Mouse (Mus musculus) layer of hippocampus, adult 11-12 months (tissue): ENCODE measurements at regions not wholly inside any gene's neighbourhood (a gene's known extent, or its start where the extent isn't known, plus 50 kb on each side); places are given as distances from the start of the nearest gene placed in this dataset.
A peak's percentile ranks its signal among the peaks of the same experiment; 100 is the strongest.

Source experiments
- DNase-seq: peaks from one replicate; pipeline ENCODE4 v3.0.0; 2022; ENCODE audit warnings: low spot score

- DNase-seq, result no peak
Observed at GRCm38 (mm10) chr5:40780363-40780762, 927.6 kb downstream of the Rab28 start.

GRCm38 (mm10) chr5:40779902-40780301 is 928.1 kb downstream of the Rab28 start:
- no peak for DNase-seq

DNA sequence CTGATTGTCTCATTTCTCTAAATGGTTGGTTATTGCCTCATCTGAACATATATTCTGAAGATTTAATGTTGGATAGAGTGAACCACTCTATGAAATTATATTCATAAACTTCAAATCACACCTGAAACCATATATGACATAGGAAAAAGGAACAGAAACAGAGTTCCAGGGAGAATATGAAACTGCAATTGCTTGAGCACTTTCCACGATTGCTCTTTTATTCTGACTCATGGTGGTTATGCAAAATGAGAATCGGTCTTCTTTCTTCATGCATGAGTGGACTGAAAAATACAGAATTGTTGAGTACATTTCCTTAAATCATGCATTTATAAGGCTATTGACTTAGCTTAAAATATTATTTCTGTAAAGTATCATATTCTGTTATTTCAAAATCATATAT is 932.1 kb downstream of the Rab28 start:
- DNase-seq, result no peak

DNA sequence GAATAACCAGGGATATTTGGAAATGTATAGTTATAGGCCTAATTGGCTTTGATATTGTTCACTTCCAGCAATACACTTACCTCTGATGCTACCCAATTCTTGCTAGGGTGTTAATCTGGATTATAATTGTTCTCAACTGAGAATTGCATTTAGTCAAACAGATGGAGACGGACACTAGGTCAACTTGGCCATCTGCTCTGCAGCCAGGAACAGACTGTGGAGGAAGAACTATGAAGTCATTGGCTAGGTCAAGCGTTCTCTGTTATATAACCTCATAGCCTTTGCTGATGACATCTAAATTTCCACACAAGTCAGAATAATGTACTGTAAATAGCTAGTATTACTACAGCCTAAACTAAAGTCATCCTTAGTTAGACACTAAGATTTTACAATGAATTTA is 947.7 kb downstream of the Rab28 start:
- no peak for DNase-seq

DNA sequence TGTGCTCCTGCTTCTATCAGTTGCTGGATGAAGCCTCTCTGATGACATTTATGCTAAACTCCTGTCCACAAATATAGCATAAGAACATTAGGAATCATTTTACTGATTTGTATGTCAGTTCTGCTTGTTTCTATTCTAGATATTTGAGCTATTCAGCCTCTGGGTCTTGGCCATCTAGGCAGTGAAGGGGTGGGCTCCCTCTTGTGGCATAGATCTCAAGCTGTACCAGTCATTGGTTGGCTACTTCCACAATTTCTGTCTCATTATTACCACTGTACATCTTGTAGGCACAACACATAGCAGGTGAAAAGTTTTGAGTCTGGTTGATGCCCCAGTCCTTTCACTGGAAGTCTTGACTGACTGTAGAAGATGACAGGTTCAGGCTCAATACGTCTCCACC is 957.9 kb downstream of the Rab28 start:
- DNase-seq, result no peak

- no peak for DNase-seq
Observed at GRCm38 (mm10) chr5:40735660-40736059, 972.3 kb downstream of the Rab28 start.

DNA sequence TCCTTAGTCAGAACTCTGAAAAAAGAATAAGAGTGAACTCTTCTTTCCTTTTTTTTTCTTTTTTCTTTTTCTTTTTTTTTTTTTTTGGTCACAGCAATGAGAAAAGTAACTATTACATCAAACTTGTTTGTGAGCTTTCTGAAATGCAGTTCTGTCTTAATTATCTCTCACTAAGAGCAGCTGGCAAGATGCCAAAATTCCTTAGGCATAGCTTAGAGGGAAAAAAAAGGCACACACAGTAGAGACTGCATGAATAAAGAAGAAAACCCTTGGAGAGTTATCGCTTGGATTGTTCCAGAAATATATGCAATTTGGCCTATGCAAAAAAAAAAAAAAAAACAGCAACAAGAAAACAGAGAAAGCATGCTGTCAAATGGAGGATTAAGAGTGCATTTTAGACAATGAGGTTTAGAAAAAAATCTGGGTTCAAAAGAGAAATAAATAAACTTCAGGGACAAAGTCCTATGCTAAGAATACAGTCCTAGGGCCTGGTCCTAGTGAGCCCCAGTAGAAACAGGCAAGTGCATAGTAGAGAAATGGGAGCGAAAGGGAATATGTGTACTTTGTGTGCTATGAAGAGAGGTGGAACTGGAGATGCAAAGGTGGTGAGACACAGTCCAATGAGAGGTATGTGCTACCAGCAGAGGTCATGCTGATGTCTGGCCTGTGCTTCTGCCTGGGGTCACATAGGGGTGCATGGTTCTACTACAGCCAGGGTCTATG is 974.0 kb downstream of the Rab28 start:
- no peak for DNase-seq

- DNase-seq, result no peak
Observed at GRCm38 (mm10) chr5:40714497-40715128, 959.3 kb upstream of the Hs3st1 start.

DNA sequence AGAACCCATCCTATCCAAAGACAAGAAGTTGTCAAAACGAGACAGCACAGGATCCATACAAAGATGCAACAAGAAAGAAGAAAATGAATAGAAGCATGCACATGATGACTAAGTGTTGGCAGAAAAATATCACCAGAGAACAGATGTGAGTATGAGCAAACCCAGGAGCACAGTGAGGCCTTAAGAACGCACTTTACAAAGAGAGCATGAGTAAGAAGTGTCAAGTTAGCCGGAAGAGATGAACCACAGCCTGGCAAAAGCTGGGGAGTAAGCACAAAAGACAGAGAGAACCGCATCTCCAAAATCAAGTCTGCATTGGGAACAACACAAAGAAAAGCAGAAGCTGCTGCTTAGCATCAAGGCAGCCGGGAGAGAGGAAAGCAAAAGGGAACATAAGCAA is 946.4 kb upstream of the Hs3st1 start:
- peak; percentile 5 for DNase-seq

DNA sequence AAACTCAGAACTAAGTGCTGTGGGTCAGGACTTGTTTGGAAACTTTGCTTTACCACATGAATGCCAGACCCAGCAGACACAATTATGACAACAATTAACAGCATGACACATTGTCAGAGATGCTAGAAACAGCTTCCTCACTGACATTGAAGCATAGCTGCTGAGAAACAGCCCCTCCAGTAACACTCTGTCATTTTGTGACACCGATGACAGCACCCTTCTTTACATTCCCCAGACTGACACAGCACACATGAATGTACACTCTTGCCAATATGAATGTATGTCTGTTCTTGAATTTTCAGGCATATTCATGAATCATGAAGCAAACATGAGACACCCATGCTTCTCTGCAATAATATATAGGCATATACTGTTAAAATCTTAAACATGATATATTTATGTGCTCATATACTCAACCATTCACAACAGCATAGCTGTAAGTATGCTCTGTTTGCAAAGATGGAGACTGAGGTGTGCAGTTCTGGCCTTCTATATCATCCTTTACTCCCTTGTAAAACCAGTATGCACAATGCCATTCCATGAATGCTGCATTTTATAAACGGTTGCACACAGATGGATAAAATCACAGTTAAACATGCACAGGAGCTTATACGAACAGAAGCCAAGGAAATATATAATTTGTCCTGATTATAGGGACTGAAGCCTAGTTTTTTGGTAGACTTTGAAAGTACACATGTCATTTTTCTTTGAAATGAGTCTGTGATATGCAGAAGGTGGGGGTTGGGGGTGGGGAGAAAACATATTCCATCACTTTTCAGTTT is 942.4 kb upstream of the Hs3st1 start:
- DNase-seq, result no peak
